Mouse (Mus musculus): ENCODE data around the gene Entpd1.

The Entpd1 gene

GRCm38 (mm10) chr19:40630096-40630495, 17.9 kb downstream of the Entpd1 start:
- DNase-seq = peak; percentile 46

DNA sequence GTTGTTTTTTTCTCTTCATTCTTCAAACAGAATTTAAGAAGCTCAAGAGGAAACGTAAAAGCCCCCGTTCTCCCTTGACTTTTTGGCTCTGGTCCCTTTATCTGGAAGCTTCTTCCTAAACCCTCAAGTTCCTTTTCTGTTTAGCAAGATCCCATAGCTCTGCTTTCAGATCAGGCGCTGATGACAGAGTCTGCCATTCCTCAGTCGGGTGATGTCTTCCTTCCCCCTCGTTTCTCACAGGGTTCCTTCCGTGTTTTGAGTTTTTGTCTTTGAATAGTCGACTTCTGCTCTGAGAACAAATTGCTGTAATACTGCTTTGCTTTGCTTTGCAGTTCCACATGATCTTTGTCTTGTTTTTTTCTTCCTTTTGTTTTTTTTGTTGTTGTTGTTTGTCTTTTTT, 18.4 kb downstream of the Entpd1 start:
- DNase-seq = peak; percentile 11

DNA sequence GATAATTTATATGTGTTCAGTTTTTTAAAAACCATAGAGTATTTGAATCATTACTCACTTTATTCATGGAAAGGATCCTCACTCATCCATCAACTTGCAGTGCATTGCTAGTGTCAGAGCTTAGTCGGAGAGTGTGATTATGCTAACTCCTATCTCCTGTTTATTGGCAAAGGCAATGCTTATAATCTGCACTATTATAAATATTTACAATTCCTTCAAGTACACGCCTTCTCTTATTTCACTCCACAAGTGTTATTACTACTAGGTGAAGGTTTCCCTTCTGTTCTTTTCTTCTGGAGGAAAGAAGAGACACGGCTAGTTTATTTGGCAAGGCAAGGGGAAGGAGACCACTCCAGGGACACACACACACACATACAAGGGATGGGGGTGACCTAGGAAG, 20.0 kb downstream of the Entpd1 start:
- no peak for DNase-seq

- peak; percentile 28 for DNase-seq
Observed at GRCm38 (mm10) chr19:40632668-40633067, 20.5 kb downstream of the Entpd1 start.

DNA sequence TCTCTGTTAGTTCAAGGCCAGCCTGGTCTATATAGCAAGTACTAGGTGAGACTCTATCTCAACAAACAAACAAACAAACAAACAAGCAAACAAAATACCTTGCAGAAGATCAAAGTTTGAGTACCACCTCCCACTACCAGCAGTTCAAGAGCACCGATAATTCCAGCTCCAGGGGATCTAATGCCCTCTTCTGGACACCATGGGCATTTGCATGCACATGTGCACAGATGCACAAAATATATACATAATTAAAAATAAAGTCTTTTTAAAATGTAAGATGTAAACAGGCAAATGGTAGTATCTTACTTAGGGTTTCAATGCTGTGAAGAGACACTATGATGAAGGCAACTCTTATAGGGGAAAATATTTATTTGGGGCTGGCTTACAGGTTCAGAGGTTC, 21.0 kb downstream of the Entpd1 start:
- DNase-seq = no peak

- DNase-seq = peak; percentile 67
Observed at GRCm38 (mm10) chr19:40637091-40637490, 24.9 kb downstream of the Entpd1 start.

DNA sequence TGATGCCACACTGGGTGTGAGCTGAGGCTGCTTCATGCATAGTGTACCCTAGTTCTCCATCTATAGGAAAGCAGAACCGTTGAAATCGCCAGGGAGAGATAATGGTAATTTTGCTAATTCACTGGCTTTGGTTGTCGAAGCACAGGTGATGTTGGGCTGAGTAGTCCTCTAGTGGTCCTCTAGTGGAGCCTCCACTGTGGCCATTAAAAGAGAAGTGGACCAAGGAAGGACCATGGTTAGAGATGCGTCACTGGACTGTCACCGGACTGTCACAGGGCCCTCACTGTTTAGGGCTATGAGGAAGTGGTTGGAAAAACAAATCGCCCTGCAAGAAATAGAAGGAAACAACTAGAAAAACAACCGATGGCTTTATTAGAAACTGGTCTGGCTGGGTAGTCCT, 25.4 kb downstream of the Entpd1 start:
- no peak for DNase-seq

GRCm38 (mm10) chr19:40638582-40638981, 26.4 kb downstream of the Entpd1 start:
- no peak for DNase-seq

- no peak for DNase-seq
Observed at GRCm38 (mm10) chr19:40639729-40640304, 27.7 kb downstream of the Entpd1 start.

- DNase-seq = no peak
Observed at GRCm38 (mm10) chr19:40640799-40641198, 28.6 kb downstream of the Entpd1 start.

GRCm38 (mm10) chr19:40643846-40644245, 31.7 kb downstream of the Entpd1 start:
- DNase-seq = no peak

DNA sequence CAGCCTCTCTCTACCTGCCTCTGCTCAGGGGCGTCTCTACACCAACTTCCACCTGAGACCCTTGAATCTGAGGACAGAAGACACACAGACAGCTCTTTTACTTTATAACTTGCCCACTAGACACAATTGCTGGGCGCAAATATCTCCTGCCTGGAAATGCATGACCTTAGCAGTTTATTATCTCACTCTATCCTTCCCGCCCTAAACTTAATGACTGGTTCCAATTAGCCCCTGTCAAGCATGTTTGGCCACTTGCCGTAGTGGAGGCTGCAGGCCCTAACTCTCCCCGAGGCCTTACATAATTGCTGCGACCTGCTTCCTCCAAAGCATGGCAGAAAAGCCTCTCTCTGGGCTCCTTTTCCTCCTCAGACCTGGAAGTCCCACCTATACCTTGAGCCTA, 34.2 kb downstream of the Entpd1 start:
- DNase-seq = no peak

DNA sequence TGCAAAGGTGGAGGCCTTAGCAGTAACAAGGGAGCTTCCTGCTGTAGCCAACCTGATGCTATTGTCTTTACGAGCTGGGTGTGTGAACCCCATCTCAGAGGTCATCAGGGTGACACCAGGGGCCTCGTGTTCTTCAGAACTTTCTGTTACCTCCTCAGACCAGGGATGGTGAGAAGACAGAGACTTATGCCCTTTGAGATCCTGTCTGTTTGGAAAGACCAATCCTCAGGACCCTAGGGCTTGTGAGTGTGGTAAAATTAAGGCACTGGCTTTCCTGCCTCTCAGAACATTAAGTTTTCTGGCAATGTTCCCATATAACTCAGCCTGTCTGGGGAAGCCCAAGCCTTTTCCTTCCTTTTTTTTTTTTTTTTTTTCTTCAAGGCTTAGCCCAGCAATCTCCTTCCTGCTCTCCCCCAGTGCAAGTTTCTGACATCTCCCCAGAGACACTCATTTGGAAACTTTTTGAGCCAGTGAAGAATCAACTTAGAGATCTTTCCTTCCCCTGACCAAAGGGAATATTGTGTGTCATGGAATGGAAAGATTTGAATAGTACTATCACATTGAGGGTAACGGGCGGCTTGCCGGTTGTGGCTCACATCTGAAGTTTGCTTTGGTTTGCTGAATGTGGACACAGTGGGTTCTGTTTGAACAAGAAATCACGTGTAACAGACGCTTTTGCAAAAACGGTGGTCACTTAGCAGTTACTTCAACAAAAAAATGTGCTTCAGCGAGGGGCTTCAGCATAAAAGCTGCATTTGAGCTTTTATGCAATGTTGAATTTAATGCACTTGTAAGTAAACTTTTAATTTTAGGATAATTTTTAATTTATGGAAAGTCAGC, 35.4 kb downstream of the Entpd1 start:
- DNase-seq = peak; percentile 35

DNA sequence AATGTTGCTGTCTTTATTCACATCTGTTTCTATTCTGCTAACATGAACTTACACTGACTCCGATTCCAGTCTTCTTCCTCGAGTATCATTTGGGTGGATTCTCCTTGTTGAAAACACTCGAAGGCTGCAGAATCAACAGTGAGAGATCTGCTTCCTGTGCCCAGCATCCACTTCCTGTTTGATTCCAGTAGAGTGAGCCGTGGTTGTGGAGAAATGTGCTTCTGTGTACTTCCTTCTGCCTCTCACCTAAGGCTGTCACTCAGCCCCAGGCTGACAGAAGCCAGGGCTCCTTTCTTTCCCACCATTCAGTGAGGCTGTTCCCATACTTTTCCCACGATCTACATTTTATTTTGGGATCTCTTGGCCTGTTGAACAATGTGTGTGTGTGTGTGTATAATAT, 37.9 kb downstream of the Entpd1 start:
- peak; percentile 10 for DNase-seq

GRCm38 (mm10) chr19:40656207-40656606, 44.0 kb downstream of the Entpd1 start:
- DNase-seq = no peak

- no peak for DNase-seq
Observed at GRCm38 (mm10) chr19:40658281-40658680, 46.1 kb downstream of the Entpd1 start.

DNA sequence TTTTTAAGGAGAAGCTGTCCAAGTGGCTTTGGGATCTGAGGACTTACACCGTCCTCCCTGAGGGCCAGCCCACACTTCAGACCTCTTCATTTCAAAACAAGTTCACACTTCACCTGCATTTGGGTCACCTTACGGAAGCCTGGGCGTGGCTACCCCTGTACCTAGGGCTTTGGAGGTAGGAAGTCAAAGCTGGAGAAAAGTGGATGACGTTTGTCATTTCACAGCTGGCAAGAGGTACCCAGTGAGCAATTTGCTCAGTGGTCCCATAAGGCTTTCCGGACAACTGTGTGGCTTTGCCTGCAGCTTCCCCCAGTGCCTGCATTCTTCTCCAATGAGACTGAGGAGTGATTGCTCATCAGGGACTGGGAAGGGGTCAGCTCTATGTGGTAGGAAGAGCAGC, 46.8 kb downstream of the Entpd1 start:
- DNase-seq = no peak

DNA sequence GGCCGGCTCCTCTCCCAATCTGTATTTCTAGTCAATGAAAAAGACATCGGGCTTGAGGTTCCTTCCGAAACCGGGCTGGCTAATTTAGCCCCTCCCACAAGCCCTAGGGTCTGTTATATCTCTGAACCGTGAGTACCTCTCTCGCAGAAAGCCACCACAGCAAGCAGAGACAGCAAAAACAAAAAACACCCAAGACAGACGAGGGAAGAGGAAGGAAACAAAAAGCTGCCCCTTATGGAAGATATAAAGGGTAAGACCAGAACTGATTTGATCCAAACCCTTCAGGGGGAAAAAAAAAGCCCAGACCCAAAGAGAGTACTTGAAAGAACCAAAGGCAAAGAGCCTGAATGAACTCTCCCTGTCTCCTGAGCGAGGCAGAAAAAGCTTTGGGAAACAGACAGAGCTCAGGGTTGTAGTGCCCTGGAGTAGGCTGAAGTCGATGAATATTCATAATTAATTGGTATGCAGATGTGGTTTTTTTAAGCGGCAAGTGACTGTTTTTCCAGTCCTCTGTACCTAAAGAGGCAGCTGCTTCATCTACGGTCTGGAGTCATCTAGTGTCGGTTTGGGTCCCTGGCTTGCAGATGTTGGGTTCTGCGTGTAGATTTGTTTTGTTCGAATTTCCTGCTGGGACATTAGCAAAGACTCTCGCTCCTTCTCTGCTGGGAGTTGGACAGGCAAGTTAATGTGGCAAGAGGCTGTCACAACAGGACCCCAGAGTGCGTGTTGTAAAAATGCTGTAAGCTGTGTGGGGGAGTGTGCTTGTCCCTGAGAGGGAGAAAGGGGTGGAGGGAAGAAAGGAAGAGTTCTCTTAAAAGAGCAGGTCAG, 47.7 kb downstream of the Entpd1 start:
- DNase-seq = peak; percentile 46

DNA sequence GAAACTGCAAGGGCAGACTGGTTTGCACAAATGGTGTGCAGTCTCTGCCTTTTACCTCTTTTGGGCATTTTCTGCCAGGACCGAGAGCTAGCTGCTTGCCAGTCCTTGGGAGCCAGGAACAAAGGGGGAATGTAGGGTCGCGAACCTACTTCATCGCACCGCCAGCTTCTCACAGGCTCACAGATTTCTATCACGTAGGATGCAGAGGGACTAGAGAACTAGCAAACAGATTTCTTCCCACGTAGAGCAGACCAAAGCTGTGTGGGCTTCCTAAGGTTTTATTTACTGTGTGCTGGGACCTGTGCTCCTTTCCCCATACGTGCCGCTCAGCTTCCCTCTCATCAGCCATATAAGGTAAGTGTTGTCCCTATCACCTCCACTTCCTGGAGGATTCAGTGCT, 48.3 kb downstream of the Entpd1 start:
- DNase-seq = no peak

- no peak for DNase-seq
Observed at GRCm38 (mm10) chr19:40661108-40661507, 48.9 kb downstream of the Entpd1 start.

DNA sequence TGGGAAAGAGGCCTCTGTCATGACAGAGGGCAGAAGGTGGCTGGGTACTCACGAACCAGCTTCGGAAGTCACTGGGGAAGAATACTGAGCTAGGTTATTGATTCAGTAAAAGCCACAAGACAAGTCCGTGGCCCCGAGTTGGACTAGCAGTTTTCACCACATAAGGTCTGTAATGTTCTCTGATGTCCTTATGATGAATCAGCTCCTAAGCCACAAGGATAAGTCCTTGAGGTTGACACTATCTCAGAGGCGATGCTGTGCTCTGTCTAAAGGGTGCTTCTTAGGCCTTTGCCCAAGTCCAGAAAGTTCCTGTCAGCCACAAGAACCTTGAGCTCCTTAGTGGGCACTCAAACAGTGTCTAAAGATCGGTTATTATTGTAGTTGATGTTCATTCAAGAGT, 49.7 kb downstream of the Entpd1 start:
- DNase-seq = no peak

- no peak for DNase-seq
Observed at GRCm38 (mm10) chr19:40662727-40663126, 50.6 kb downstream of the Entpd1 start.

DNA sequence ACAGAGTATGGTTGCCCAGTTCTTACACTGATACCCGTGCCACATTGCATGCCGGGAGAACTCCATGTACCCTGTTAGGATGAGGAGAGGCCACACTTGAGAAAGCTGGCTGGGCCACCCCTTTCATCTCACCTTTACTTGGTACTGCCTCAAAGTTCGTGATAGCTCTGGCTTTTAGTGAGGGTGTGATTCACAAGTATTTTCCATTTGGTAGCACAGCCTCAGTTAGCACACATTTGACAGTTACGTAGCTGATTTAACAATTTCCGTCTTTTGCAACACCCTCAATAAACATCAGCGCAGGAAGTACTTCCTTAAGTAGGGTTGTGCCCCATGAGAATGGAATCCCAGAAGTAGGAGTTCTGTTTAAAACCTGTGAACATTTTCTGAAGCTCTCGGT, 53.6 kb downstream of the Entpd1 start:
- DNase-seq = no peak

DNA sequence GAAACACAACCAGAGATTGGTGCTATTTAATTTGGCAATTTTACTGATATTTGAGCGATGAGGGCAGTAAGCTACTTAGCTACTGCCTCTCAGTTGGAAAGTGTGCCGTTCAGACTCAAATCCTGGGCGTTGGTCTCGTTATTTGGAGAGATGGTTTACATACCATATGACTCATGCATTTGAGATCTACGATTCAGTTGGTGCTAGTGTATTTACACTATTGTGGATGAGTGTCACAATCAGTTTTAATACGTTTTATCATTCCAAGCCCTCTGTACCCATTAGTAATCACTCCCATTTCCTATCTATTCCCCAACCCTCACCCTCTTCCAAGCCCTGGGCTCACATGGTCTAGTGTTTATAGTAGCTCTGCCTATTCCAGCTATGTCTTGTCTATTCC, 54.9 kb downstream of the Entpd1 start:
- DNase-seq = no peak

Measured in kidney, postnatal 10 days (tissue).